ENCODE assay signal across 13 mouse cellular contexts in genomic region chr6:93397074-93397473, GRCm38 (mm10).
"Had no signal": no experiment of that assay in that cellular context is flagged by ENCODE, and none has a peak within 500 bp of the region (broad histone marks: within the 10 kb centered on the region; RNA-seq: fewer than 3 reads in every experiment).

No protein-coding gene starts in this region.

- H3K9ac ChIP-seq: lung, embryonic 14.5 days; midbrain, embryonic 13.5 days; midbrain, embryonic 15.5 days; stomach, embryonic 15.5 days had no signal

- H3K4me1 ChIP-seq: midbrain, embryonic 13.5 days; stomach, embryonic 15.5 days had no signal

- H3K4me3 ChIP-seq: midbrain, embryonic 13.5 days; midbrain, embryonic 15.5 days; stomach, embryonic 15.5 days had no signal

- H3K27me3 ChIP-seq: midbrain, embryonic 13.5 days; midbrain, embryonic 15.5 days; stomach, embryonic 15.5 days had no signal

- ATAC-seq: midbrain, embryonic 13.5 days; midbrain, embryonic 15.5 days had no signal

- H3K36me3 ChIP-seq: midbrain, embryonic 13.5 days; midbrain, embryonic 15.5 days; stomach, embryonic 15.5 days had no signal

- H3K4me2 ChIP-seq: lung, embryonic 14.5 days; midbrain, embryonic 11.5 days; midbrain, embryonic 13.5 days; midbrain, embryonic 15.5 days; stomach, embryonic 15.5 days had no signal

- H3K9me3 ChIP-seq: midbrain, embryonic 13.5 days; midbrain, embryonic 15.5 days; stomach, embryonic 15.5 days had no signal

- H3K27ac ChIP-seq: midbrain, embryonic 13.5 days; midbrain, embryonic 15.5 days; stomach, postnatal 0 days had no signal

- DNase-seq: lung, adult 18-20 months; lung, embryonic 14.5 days; lung, postnatal 10 days; lung, postnatal 4 days; right cerebral cortex, postnatal 14 days; thymus, adult 2 months; thymus, postnatal 25 days; thymus, postnatal 4 days had no signal
